Mouse (Mus musculus) hematopoietic multipotent progenitor cell, adult 10-12 weeks (in vitro differentiated cells): ENCODE measurements around the gene Prpmp5. TPM values are rescaled to one million over a fixed set of nuclear protein-coding genes. Genes with fewer than 3 reads are reported as not detected.

Source experiments
- polyA plus RNA-seq: library from polyadenylated mRNA; stranded (reverse); fragments of >175 nt; gene quantifications from 2 replicates; pipeline ENCODE4 v1.2.3, GENCODE M21; 2012; ENCODE audit warnings: low replicate concordance

Prpmp5 gene
- not detected in 2 replicates for polyA plus RNA-seq

GRCm38 (mm10) chr6:132314657-132315056, at the start of gene Prpmp5:
Prpmp5 (minus strand) TSS chr6:132314757.

GRCm38 (mm10) chr6:132364034-132364433, 49.5 kb upstream of the Prpmp5 start, which contains the start of gene Gm8882:
Gm8882 (minus strand) TSS chr6:132364134.

Other genes starting within 250 kb of the Prpmp5 start
- not detected in 2 replicates for gene Prb1, start 104.2 kb downstream of the Prpmp5 start, polyA plus RNA-seq
- gene Gm8882, start 49.4 kb upstream of the Prpmp5 start, polyA plus RNA-seq, result not detected in 2 replicates